Mouse (Mus musculus) adrenal gland, postnatal 36 days (tissue): Measurements from ENCODE around the gene Tcte1. TPM values are rescaled to one million over a fixed set of nuclear protein-coding genes. Genes with fewer than 3 reads are reported as not detected.

Source experiments
- DNase-seq, 2 experiments: peaks; one replicate each; pipeline ENCODE4 v3.0.0; 2021; ENCODE audit warnings: mixed read lengths in 1 of 2
- total RNA-seq, 2 experiments: library from RNA; stranded (reverse); gene quantifications; 2 replicates each; pipeline ENCODE4 v1.2.3; 2021

Gene Tcte1
- total RNA-seq, 2 experiments from 2014 or later: not detected

DNA sequence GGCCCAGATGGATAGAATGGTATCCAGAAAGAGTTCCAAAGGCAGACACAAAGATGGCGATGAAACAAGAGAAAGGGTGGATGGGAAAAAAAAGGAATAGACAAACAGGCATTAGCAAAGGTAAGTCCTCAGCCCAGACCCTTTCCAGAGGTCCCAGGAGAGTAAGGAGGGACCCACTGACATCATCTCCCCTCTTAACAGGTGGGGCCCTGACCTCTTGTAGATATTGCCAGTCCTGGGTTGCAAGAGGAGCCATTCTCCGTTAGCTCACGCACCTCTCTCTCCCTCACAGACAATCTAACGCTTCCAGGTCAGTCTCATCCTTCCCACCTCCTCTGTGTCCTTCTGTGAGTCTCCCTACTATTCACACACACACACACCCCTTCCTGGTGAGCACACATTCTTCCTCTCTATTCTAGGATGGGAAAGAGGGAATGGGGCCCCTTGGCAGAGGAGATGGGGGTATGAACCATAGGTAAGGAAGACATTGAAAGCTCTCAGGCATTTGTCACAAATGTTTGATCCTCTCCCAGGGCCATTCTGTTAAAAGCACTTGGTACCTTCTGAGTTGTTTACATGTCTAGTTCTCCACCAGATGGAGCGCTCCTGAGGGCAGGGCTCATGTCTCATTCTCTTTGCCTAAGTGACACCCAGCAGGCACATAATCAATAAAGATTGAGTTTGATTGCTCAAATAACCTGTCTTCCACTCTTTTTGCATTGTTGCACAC is 24.4 kb downstream of the Tcte1 start:
- DNase-seq: no peak

DNA sequence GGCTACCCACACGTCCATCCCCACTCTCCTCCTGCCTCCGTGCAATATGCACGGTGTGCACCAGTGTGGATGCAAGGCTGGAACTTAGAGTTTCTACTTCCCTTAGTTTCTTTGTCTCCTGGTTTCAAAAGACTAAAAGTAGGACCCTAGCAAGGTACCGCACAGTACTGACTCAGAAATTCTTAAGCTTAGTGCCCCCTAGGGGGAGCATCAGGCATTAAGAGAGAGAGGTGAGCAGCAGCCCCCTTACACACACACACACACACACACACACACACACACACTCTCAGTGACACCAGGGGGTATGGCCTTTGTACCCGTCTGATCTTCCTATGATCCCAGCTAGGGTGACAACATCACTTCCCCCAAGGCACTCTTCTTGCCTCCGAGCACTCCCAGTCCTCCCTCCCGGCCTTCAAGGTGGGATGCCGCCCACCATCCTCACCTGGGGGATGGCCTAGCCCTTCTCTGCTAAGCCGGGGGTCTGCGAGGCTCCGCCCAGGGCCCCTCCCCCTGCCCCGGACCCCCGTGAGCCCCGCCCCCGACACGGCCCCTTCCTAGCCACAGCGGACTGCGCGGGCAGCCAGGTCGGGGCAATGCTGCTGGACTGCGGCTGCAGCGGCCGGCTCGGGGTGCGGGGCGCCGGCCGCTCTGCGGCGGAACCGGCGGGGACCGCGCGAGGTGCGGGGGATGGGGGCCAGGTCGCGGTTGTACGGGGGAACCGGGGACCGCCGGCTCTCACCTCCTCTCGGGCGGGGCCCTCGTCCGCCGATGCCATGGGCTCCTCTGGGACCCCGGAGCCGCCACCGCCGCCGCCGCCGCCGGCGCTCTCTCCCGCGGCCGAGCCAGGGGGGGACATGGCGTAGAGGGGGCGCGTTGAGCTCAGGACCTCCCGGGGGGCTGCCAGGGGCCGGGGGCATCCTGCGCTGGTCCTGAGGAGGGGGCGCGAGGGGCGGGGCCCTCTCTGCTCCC is 25.6 kb downstream of the Tcte1 start:
- DNase-seq: peak in 1 of 2 experiments; percentile 29

DNA sequence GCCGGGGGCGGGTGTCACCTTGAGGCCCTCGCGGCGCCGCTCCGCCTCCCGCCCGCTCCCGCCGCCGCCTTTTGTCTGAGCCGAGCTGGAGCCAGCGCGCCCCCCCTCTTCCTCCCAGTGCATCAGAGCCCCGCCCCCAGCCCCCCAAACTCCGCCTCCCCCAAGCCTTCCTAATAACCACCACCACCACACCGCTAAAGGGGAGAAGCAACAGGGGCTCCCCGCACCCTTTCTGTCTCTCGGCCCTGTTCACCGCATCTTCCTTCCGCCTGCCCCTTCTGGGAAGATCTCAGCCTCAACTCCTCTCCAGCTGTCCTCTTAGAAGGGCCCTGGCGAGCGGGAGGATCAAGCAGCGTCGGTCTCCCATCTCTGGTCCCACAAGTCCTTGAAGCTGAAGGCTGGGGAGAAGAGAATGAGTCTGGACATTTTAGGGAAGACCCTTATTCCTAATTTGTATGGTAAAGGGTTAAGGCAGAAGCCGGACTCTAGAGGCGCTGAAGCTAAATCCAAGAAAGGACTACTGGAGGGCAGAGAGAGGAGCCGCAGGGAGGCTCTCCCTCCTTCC is 26.5 kb downstream of the Tcte1 start, which contains the start of gene Tmem151b:
Gene Tmem151b, minus strand, starts transcription at position 61 of the 565 bp plus-strand sequence.
- DNase-seq: peak in 1 of 2 experiments; percentile 37

DNA sequence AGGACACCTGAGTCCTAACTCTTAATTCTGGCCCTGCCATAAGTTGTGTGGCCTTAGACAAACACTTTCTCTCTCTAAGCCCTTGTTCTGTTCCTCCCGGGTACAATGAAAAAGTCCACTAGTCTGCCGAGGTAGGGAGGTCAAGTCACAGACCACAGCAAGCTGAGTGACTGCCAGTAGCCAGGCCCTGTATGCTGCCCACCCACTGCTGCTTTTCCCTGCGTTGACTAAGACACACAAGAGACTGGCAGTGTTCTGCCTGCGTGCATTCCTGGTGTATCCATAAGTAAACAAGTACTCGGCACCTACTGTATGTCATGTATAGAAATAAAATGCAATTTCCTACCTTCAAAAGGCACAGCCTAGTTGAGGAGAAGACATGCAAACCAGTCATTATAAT is 27.0 kb downstream of the Tcte1 start:
- no peak for DNase-seq

DNA sequence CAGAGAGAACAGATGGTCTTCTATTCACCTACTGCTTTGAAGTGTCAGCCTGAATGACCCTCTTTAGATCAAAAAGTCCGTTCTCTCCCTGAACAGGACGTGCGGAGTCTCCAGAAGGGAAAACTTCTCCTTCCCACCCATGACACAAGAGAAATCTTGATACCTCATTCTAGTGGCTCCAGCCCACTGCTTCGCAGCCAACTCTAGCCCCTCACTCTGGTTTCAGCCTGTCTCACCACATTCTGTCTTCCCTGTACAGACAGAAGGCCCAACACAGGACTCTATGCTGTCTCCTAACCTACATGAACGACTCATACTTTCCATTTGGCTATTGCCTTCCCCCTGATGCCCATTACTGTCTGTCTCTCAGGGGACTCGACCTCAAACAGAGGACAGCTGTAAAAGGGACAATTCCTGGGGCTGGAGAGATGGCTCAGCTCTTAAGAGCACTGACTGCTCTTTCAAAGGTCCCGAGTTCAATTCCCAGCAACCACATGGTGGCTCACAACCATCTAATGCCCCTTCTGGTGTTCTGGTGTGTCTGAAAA is 28.1 kb downstream of the Tcte1 start:
- no peak for DNase-seq

DNA sequence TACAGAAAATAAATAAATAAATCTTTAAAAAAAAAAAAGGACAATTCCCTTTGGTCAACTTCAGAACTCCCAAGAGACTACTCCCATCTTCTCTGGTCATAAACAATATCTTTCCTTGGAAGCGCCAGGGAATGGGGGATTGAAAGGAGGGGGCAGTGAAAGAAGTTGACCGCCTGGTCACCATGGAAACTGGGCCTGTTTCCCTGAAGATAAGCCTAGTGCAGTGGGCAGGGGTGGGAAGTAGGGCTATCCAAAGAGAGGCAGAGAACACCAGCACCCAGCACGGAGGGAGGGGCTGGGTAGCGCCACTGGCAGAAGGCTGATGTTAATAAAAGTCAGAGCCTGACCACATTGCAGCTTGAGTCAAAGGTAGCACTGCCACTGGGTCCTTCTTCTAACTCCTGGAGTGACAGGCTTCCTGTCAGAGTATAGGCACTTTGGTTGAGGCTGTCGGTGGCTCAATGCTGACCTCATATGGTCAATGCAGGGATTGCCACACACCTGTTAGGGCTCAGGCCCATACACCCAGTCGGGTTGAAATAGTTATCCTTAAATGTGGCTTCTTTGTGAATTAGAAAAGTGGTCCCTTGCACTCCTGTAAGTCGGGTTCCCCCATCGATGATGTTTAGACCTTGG is 28.7 kb downstream of the Tcte1 start:
- DNase-seq: peak; percentile 79 to 81

DNA sequence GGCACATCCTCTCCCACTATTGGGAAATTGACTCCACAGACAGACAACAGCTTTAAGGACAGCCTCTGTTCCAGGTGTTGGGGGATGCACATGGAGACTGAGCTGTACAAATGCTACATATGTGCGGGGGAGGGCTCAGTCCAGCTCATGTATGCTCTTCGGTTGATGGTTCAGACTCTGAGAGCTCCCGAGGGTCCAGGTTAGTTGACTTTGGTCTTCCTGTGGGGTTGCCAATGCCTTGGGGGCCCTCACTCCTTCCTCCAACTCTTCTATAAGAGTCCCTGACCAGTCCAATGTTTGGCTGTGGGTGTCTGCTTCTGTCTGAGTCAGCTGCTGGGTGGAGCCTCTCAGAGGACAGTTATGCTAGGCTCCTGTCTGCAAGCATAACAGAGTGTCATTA is 29.8 kb downstream of the Tcte1 start:
- no peak for DNase-seq

DNA sequence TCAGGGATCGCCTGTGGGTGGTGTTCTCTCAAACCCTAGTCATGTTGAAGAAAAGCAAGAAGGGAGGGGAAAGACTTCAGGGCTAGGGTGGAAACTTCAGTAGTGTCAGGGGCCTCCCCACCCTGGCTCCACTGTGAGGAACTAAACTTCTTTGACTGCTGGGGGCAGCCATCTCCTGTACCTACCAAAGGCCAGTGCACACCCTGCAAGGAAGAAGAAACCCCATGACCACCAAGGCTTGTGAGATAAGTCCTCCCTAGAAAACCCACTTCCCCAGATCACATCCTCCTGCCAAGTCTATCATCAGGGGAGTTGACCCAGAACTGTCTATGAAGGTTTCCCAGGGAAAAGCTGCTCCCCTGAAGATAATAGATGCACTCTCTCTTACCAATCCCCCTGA is 31.2 kb downstream of the Tcte1 start:
- no peak for DNase-seq

DNA sequence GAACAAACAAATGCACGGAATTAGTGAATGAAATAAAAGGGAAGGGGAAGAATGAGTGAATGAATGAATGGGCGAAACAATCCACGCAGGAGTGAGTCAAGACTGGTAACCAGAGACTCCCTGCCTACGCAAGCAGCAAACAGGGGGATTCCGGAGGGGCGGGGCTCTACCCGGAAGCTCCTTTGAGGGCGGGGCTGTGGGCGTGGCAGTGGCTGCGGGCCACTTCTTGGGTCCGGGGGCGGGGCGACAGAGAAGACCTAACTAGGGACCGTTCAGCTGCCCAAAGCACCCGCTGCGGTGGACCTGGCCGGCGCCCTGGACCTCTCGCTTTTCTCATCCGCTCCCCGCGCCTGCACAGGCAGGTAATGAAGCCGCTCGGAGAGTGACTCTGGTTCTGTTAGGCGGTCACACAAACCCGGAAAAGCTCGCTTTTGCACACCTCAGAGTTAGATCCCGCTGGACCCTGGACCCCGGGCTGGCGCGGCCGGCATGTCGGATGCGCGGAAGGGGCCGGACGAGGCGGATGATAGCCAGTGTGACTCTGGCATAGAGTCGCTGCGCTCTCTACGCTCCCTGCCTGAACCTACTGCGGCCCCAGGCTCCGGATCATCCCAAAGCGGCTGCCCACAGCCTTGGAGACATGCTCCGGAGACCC is 32.3 kb downstream of the Tcte1 start, which contains the start of gene Nfkbie:
Gene Nfkbie, plus strand, starts transcription at position 252 of the 655 bp plus-strand sequence.
- peak; percentile 98 to 99 for DNase-seq

DNA sequence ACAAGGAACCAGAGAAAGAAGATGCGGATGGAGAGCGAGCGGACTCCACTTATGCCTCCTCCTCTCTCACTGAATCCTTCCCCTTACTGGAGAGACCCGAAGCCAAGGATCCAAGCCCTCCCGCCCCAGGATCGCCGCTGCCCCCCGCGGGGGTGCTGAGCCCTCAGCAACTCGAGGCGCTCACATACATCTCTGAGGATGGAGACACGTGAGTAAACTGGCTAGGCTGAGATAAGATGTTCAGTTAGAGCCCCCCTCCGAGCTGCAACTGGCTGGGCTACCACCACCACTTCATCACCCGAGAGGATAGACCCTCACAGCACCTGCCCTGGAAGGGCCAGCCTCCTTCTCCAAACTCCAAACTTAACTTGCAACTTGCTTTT is 32.9 kb downstream of the Tcte1 start:
- no peak for DNase-seq

DNA sequence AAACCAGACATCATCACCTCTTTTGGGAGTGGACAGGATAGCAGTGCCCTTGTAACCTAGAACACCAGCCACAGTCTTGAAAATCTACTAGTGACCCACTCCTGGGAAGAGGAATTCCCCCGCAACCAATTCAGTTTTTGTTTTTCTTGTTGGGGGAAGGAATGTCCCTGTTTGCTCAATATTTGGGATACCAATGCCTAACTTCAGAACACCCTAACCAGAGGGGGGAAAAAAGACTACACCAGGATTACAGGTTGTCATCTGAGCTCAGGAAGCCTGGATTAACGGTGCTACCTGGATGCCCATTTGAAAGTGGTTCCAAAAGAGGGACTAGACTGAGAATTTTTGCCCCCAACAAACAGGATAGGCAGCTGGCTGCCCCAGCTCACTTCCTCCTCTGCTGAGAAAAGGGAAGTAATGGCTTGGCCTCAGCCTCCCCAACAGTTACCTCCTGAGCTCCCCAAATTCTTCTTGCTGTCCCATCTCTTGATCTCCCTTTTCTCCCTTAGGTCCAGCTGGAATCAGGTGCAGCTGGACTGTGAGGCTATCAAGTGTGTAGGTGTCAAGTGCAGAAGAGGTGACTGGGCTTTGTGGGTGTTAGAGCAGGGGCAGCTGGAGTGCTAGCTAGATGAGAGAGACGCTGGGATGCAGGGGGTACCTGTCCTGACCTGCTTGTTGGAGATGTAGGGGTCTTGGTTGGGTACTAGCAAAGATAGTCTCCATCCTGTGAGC is 33.4 kb downstream of the Tcte1 start:
- DNase-seq: no peak

DNA sequence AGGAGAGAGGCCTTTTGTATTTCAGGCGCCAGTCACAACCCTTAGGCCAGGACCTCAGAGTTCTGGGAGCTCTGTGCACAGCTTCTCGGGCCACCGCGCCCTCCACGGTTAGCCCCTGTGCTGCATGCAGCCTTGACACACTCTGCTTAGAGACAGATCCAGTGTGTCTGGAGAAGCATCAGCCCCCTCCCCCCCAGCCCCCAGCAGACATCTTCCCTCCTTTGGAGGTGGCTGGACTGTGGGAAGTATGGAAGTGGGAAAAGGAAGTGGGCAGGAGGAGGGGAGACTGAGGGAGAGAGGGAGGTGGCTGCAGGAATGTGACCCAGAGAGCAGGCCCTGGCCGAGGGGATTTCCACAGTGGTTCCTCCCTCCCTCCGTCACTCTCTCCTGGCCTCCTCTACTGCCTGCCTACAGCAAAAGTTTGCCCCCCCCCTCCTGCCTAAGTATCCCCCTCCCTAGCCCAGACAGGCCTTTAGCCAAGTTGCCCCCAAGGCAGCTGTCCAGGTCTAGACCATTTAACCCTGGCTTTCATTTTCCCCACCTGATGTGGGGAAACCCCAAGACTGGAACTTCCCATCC is 34.1 kb downstream of the Tcte1 start:
- DNase-seq: peak in 1 of 2 experiments; percentile 19

DNA sequence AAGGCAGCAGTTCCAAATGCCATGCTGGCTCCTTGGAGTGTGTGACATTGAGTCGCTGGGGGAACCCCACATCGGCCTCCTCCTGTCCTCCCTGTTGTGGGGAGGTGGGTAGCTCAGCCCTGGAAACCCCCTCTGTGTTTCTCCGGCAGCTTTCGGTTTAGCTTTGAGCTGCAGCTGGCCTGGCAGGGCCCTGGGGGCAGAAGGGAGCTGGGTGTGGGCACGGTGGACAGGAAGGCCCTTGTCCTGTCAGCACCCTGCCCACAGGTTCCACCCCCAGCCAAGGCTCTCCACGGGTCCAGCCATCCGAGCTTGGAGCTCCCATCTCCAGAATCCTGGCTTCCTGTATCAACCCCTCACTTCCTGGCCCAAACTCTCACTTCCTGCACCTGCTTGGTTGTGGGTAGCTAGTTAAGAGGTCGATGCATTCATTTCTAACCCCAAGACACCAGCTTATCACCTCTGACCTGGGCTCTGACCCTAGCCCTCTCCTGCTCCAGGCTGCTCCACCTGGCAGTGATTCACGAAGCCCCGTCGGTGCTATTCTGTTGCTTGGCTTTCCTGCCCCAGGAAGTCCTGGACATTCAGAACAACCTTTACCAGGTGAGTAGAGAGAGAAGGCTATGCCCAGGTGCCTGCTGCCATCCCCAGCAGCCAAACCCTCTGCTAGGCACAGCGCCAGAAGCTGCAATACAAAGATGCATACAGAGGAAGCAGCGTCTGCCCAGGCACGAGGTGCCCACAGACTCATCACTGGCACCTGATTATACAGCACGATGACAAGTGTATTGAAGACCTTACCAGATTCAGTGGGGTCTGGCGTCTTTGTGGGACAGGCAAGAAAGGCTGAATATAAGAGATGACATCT is 35.0 kb downstream of the Tcte1 start:
- no peak for DNase-seq

DNA sequence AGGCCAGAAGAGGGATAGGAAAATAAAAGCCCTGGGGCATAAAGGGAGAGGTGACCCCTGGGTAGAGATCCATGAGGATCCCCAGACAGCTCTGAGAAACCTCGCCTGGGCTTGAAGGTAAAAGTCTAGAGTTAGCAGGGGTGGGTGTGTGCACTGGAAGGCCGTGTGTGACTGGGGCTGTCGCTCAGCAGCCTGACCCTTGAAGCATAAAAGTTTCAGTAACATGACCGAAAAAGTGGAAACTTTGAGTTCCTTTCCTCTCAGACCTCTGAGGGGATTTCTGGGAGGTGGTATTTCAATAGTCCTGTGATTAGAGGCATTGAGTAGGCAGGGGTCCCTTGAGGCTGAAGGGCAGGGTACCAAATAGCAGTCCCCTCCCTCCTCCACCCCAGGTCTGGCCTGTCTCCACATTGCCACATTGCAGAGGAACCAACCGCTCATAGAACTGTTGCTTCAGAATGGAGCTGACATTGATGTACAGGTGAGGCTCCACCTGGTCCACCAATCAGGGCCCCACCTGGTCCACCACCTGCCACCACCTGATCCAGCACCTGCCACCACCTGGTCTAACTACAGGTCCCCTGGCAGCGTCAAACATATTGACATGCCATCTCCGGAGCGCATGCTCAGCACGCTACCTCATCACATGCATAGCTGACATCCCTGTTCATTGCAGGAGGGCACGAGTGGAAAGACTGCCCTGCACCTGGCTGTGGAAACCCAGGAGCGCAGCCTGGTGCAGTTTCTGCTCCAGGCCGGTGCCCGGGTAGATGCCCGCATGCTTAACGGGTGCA is 36.7 kb downstream of the Tcte1 start:
- DNase-seq: no peak

DNA sequence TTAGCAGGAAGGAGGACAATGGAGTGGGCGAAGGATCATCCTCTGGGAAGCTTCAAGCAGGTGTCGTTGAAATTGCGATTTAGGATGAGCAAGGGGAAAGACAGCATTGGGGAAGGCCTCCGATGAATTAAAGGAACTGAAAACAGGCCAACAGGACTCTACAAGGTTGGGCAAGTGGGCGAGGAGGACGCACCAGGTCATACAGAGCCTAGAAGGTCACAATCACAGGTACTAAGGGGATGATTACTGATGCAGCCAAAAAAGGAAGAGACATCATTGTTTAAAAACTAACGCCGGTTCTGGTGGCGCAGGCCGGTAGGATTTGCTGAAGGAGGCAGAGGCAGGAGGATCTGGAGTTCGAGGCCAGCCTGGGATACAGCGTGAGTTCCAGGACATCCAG is 40.0 kb downstream of the Tcte1 start:
- DNase-seq: no peak

DNA sequence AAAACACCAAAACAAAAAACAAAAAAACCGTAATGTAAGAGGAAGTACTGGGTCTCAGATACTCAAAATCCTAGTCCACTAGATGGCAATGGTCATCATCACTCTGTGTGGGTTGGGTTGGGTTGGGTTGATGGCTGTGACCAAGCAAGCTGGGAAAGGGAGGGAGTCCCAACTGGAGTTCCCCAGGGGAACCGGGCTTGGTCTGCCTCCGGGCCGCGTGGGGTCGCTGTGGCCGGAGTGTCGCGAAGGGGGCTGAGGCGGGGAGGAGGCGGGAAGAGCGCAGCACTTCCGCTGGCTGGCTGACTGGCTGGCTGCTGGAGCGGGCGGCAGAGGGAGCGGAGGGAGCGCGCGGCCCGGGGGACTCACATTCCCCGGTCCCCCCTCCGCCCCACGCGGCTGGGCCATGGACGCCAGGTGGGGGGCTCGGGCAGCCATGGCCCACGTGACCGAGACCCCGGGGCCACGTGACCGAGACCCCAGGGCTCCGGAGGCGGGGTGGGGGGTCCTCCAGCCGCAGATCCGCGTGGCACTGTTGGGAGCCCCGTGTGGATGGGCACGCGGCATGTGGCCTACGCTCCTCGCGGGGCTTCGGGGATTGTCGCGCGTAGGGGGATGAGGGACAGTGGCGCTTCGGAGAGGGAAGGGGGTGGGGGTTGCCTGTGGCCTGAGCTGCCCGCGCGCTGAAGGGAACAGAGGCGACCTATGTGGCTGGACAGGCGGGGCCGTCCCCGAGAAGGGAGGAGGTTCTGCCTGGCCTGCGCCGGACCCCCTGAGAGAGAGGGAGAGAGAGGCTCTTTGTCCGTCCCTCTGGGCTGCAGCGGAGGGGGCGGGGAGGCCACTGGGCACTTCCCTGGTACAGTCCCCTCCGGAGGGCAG is 40.7 kb downstream of the Tcte1 start, which contains the start of gene Slc35b2:
Gene Slc35b2, plus strand, starts transcription at position 220 of the 876 bp plus-strand sequence.
- DNase-seq: peak; percentile 97 to 98

DNA sequence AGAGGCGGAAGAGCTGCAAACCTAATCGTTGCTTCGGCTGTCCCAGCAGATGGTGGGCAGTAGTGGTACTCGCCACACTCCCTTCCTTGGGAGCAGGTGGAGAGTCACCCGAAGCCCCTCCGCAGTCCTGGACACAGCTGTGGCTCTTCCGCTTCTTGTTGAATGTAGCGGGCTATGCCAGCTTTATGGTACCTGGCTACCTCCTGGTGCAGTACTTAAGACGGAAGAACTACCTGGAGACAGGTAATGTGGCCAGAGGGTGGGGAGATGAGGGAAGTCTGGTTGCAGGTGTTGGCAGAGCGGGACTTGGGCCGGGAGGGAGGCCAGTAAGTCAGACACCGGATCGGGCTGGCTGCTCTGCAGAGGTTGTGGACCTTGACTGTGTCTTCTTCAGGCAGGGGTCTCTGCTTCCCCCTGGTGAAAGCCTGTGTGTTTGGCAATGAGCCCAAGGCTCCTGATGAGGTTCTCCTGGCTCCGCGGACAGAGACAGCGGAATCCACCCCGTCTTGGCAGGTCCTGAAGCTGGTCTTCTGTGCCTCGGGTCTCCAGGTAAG is 41.4 kb downstream of the Tcte1 start:
- no peak for DNase-seq
